ENCODE assay signal across 13 mouse cellular contexts in the genomic region with DNA sequence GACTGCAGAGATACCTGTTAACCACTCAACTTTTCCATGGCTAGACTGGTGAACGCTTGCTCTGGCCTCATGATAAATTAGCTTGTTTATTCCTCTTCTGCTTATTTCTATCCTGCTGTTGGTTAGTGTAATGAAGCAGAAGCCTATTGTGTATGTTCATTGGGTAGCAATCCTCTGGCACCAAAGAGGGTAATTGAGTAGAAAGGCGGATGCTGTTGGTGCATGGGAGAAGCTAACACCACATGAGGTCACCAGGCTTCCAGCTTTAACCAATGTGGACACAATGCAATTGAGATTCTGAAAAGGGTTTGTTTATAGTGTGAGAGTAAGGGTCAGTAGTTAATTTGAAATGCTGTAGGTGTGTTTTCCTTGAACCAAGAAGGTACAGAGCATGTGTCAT. TPM values are rescaled to one million over a fixed set of nuclear protein-coding genes. Genes with fewer than 3 reads are reported as not detected.
A peak's percentile ranks its signal among the peaks of the same experiment; 100 is the strongest.
DNase-seq lines count a peak whose midpoint lies in the region; ATAC-seq lines count a peak whose summit lies in the region.
"Had no signal": no experiment of that assay in that cellular context is flagged by ENCODE, and none has a peak within 500 bp of the region (broad histone marks: within the 10 kb centered on the region; RNA-seq: fewer than 3 reads in every experiment).

No protein-coding gene starts in this region.

- no peaks in the 10 kb centered on the region for H3K9me3 ChIP-seq in forebrain, embryonic 15.5 days
- H3K9me3 ChIP-seq in neural tube, embryonic 14.5 days (ENCODE audit: control insufficient read depth, low read length), result no peaks in the 10 kb centered on the region
- H3K9me3 ChIP-seq: limb, embryonic 13.5 days had no signal

- H3K27ac ChIP-seq in forebrain, embryonic 15.5 days (replicated peaks), result no peak overlapping the region
- H3K27ac ChIP-seq in neural tube, embryonic 14.5 days (ENCODE audit: low read depth, low read length), result no peak overlapping the region
- H3K27ac ChIP-seq: limb, embryonic 13.5 days had no signal

- peak; percentile 11 for DNase-seq in left cerebral cortex, postnatal 4 days
- no peak for DNase-seq in left cerebral cortex, adult 18-20 months (ENCODE audit: low spot score in 2 of 2)
- DNase-seq in embryo, embryonic 10.5 days (ENCODE audit: low spot score), result peak; percentile 70
- no peak for DNase-seq in layer of hippocampus, postnatal 36 days
- no peak for DNase-seq in ovary, adult 18-20 months (ENCODE audit: low spot score)
- no peak for DNase-seq in urinary bladder, postnatal 14 days (ENCODE audit: low spot score)
- DNase-seq: kidney, adult 2 months; lung, embryonic 14.5 days; right cerebral cortex, adult 18-20 months; thymus, adult 18-20 months had no signal

- H3K27me3 ChIP-seq in forebrain, embryonic 15.5 days, result peaks cover 6% of the 10 kb centered on the region; the same call in 1 of the 2 replicates
- no peaks in the 10 kb centered on the region for H3K27me3 ChIP-seq in neural tube, embryonic 14.5 days (ENCODE audit: control insufficient read depth, insufficient read depth, low read length)
- H3K27me3 ChIP-seq: limb, embryonic 13.5 days had no signal

- no peaks in the 10 kb centered on the region for H3K36me3 ChIP-seq in forebrain, embryonic 15.5 days
- H3K36me3 ChIP-seq in neural tube, embryonic 14.5 days (ENCODE audit: control insufficient read depth, insufficient read depth, low read length), result no peaks in the 10 kb centered on the region
- H3K36me3 ChIP-seq: limb, embryonic 13.5 days had no signal

- intact Hi-C loops in left cerebral cortex, postnatal 4 days (cut with DNase I), result no loop called here

- WGBS in forebrain, embryonic 15.5 days, result 1% methylated on average over 2 of the region's 2 CpGs
- WGBS in neural tube, embryonic 14.5 days, result 23% methylated on average over 2 of the region's 2 CpGs

- H3K4me1 ChIP-seq in forebrain, embryonic 15.5 days, result no peaks in the 10 kb centered on the region
- H3K4me1 ChIP-seq in neural tube, embryonic 14.5 days (ENCODE audit: control insufficient read depth, insufficient read depth, low read length), result no peaks in the 10 kb centered on the region

- no peak overlapping the region for H3K4me3 ChIP-seq in forebrain, embryonic 15.5 days
- no peak overlapping the region for H3K4me3 ChIP-seq in neural tube, embryonic 14.5 days (ENCODE audit: low read depth, low read length)
- H3K4me3 ChIP-seq: limb, embryonic 13.5 days had no signal

- no peak overlapping the region for H3K9ac ChIP-seq in forebrain, embryonic 15.5 days (replicated peaks)
- no peak overlapping the region for H3K9ac ChIP-seq in neural tube, embryonic 14.5 days (replicated peaks; ENCODE audit: low read depth, low read length)
- H3K9ac ChIP-seq: limb, embryonic 13.5 days; lung, embryonic 14.5 days had no signal

- H3K4me2 ChIP-seq in forebrain, embryonic 15.5 days (replicated peaks), result no peak overlapping the region
- no peak overlapping the region for H3K4me2 ChIP-seq in neural tube, embryonic 14.5 days (ENCODE audit: low read depth, low read length)
- H3K4me2 ChIP-seq: limb, embryonic 13.5 days; lung, embryonic 14.5 days had no signal

- peak; percentile 97 for ATAC-seq in forebrain, embryonic 15.5 days (replicated peaks)
- peak; percentile 87; the same call in 1 of the 2 replicates for ATAC-seq in neural tube, embryonic 14.5 days (ENCODE audit: low read depth)

RNA-seq across cellular contexts. Expression of gene Wls, which starts 12.5 kb away (rescaled TPM):
- total RNA-seq in left cerebral cortex, postnatal 4 days (2021), result 10 to 100 TPM; 23.8 to 25.9 TPM
- total RNA-seq in left cerebral cortex, adult 18-20 months (2021), result 10 to 100 TPM; 39.7 to 40.5 TPM
- 39.6 and 48.6 TPM in 2 replicates for polyA plus RNA-seq in forebrain, embryonic 15.5 days (2015; fragmentation: Nextera tagmentation; extraction: Ambion mirVana)
- polyA plus RNA-seq in neural tube, embryonic 14.5 days (2014; fragmentation: Nextera tagmentation; extraction: Ambion mirVana), result 57.5 and 93.5 TPM in 2 replicates
- total RNA-seq in layer of hippocampus, postnatal 36 days (2021), result 10 to 100 TPM; 20.6 to 22.2 TPM

Comparison
In these comparisons a context has a peak if more than half of its experiments do, and no peak if none do; other contexts are left out.
1. DNase-seq: peak in left cerebral cortex, postnatal 4 days (single experiment) and embryo, embryonic 10.5 days (single experiment); none in left cerebral cortex, adult 18-20 months (0 of 2), layer of hippocampus, postnatal 36 days (0 of 2), ovary, adult 18-20 months (single experiment) and urinary bladder, postnatal 14 days (single experiment).